Mouse (Mus musculus) G1E (cell line): Measurements from ENCODE around the gene Tvp23b.

Experiments used
- CTCF ChIP-seq: IDR thresholded peaks from 2 replicates; pipeline ENCODE4 v1.5.1; 2012; ENCODE audit warnings: low read depth, low read length, inconsistent platforms, mixed read lengths
- POLR2AphosphoS5 ChIP-seq: IDR thresholded peaks from 2 replicates; pipeline ENCODE4 v1.6.1; 2012; ENCODE audit warnings: low read depth, low read length, inconsistent platforms; ENCODE audit not compliant: insufficient replicate concordance

DNA sequence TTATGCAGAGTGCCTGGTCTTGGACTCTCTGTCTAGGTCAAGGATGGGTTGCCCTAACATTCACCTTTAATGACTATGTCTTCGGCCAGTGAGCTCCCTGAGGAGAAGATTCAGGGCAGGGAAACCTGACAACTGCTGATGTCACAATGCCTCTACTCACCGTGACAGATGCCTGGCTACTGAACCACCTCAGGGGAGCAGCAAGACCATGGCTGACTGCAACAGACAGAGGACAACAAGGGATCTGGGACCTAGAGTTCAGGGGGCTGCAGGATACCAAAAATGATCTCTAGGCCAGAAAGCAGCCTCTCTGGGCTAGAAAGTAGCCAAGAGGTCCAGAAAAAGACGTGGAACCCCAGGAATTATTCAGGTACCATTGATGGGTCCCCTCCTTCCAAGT lies 71.8 kb downstream of the Tvp23b start, which contains the start of gene Cdrt4:
- TF ChIP-seq CTCF (no peak), POLR2AphosphoS5 (no peak)
